Mouse (Mus musculus) myocyte (in vitro differentiated cells): Measurements from ENCODE around the gene Pum2. TPM values are rescaled to one million over a fixed set of nuclear protein-coding genes. Genes with fewer than 3 reads are reported as not detected.

Experiments used
- H3K27me3 ChIP-seq: one replicate; pipeline ENCODE4 v1.6.1; 2011; ENCODE audit not compliant: control insufficient read depth, insufficient read depth, insufficient read length
- H3K36me3 ChIP-seq: one replicate; pipeline ENCODE4 v1.6.1; 2011; ENCODE audit not compliant: control insufficient read depth, insufficient read depth
- H3K4me2 ChIP-seq: one replicate; pipeline ENCODE4 v1.6.1; 2011; ENCODE audit warnings: low read depth, control low read depth
- H3K4me3 ChIP-seq: one replicate; pipeline ENCODE4 v1.5.1; 2011; ENCODE audit warnings: mild to moderate bottlenecking, control low read depth, moderate library complexity
- H3K79me2 ChIP-seq: one replicate; pipeline ENCODE4 v1.6.1; 2011; ENCODE audit not compliant: control insufficient read depth, insufficient read depth
- H3ac ChIP-seq: one replicate; pipeline ENCODE4 v1.6.1; 2011; ENCODE audit not compliant: control insufficient read depth, insufficient read length
- CEBPB ChIP-seq: IDR thresholded peaks from 2 replicates; pipeline ENCODE4 v1.6.1; 2011; ENCODE audit warnings: mild to moderate bottlenecking, moderate library complexity; ENCODE audit not compliant: poor library complexity, insufficient read depth, severe bottlenecking
- E2F4 ChIP-seq: IDR thresholded peaks from one replicate; pipeline ENCODE4 v1.6.1; 2011; ENCODE audit warnings: mild to moderate bottlenecking, control low read depth, moderate library complexity; ENCODE audit not compliant: insufficient read depth
- MAX ChIP-seq: IDR thresholded peaks from one replicate; pipeline ENCODE4 v1.6.1; 2011; ENCODE audit warnings: low read depth, mild to moderate bottlenecking, control low read depth
- MYOD1 ChIP-seq, 3 experiments: IDR thresholded peaks; one replicate each; pipeline ENCODE4 v1.6.1; 2011; ENCODE audit warnings: control low read depth in 2 of 3, low read depth in 2 of 3, mild to moderate bottlenecking in 2 of 3, moderate library complexity in 1 of 3; ENCODE audit not compliant: insufficient read length in 2 of 3, control insufficient read depth in 1 of 3
- MYOG ChIP-seq, 3 experiments: IDR thresholded peaks; one replicate each; pipeline ENCODE4 v1.6.1; 2011; ENCODE audit warnings: control low read depth in 2 of 3, low read depth in 2 of 3, mild to moderate bottlenecking in 2 of 3; ENCODE audit not compliant: insufficient read length in 2 of 3, control insufficient read depth in 1 of 3, insufficient read depth in 1 of 3
- POLR2A ChIP-seq: IDR thresholded peaks from one replicate; pipeline ENCODE4 v1.6.1; 2011; ENCODE audit warnings: low read depth, mild to moderate bottlenecking, control low read depth, moderate library complexity; ENCODE audit not compliant: insufficient read length
- POLR2AphosphoS2 ChIP-seq: IDR thresholded peaks from one replicate; pipeline ENCODE4 v1.6.1; 2011; ENCODE audit warnings: low read depth, control low read depth; ENCODE audit not compliant: insufficient read length
- REST ChIP-seq: IDR thresholded peaks from one replicate; pipeline ENCODE4 v1.6.1; 2011; ENCODE audit warnings: mild to moderate bottlenecking, control low read depth, moderate library complexity; ENCODE audit not compliant: insufficient read depth, insufficient read length
- SRF ChIP-seq: IDR thresholded peaks from one replicate; pipeline ENCODE4 v1.6.1; 2011; ENCODE audit warnings: low read depth; ENCODE audit not compliant: control insufficient read depth, insufficient read length
- TCF12 ChIP-seq: IDR thresholded peaks from one replicate; pipeline ENCODE4 v1.6.1; 2011; ENCODE audit warnings: mild to moderate bottlenecking, control low read depth; ENCODE audit not compliant: poor library complexity, insufficient read depth, severe bottlenecking
- TCF3 ChIP-seq: IDR thresholded peaks from one replicate; pipeline ENCODE4 v1.6.1; 2011; ENCODE audit warnings: low read depth, control low read depth; ENCODE audit not compliant: insufficient read length
- USF1 ChIP-seq: IDR thresholded peaks from one replicate; pipeline ENCODE4 v1.6.1; 2011; ENCODE audit warnings: low read depth, mild to moderate bottlenecking, control low read depth, moderate library complexity
- polyA plus RNA-seq: library from polyadenylated mRNA; unstranded; fragments of >200 nt; fragmentation: generic; extraction: Trizol; gene quantifications from one replicate; pipeline ENCODE4 v1.2.1, GENCODE M21; 2012; ENCODE audit warnings: missing spikeins

Gene Pum2
- polyA plus RNA-seq, 1 experiment, result 17.8 TPM

DNA sequence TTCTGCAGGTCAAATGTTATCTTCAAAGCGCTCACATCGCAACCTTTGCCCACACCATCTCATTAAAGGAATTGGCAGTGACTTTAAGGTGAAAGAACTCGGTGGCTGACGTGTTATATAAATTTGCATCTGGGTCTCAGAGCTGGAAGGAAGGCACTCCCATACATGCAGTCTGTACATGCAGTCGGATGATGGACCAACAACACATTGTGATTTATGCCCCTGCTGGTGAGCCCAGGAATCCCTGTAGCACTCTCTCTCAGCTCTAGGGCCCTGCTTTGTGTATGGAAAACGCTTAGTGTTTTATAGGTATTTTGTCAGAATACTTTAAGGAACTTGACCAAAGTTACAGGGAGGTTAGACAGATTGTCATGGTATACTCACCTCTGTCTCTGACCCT, 86.6 kb downstream of the Pum2 start:
- TF ChIP-seq POLR2AphosphoS2 (no peak), SRF (no peak), MAX (no peak), USF1 (no peak), CEBPB (no peak), TCF12 (no peak), POLR2A (no peak), MYOD1 (IDR thresholded peaks at IDR 0.05; ENCODE audit: control insufficient read depth in 1 of 3, insufficient read length in 2 of 3, low read depth in 2 of 3) (no peak), TCF3 (no peak), REST (no peak), E2F4 (no peak), MYOG (IDR thresholded peaks at IDR 0.05; ENCODE audit: control insufficient read depth in 1 of 3, insufficient read depth in 1 of 3, insufficient read length in 2 of 3, low read depth in 2 of 3) (no peak)
- H3K4me2 ChIP-seq, result no peak overlapping the region
- no peaks in the 10 kb centered on the region for H3K27me3 ChIP-seq
- H3K4me3 ChIP-seq, result no peak overlapping the region
- peaks cover 7% of the 10 kb centered on the region for H3K36me3 ChIP-seq
- no peak overlapping the region for H3ac ChIP-seq
- H3K79me2 ChIP-seq, result no peaks in the 10 kb centered on the region

DNA sequence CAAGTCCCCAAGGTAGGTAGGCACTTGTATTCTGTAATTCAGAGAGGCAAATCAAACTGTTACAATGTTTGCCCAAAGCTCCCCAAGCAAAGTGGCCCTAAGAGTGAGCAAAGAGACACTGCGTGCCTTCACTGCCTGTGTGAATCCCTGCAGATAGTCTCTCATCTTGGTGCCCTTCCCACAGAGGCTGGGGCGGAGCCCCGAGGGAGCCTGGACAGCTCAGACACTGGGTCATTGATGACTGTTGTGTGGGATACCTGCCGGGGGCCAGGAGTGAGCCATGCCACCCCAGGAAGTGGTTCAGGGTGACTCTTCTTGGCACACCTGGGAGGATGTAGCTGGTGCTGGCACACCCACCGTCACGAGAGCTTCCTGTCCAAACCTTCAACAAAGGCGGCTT, 87.1 kb downstream of the Pum2 start:
- no peak overlapping the region for H3K4me2 ChIP-seq
- no peaks in the 10 kb centered on the region for H3K79me2 ChIP-seq
- H3ac ChIP-seq, result no peak overlapping the region
- no peak for TF ChIP-seq TCF12
- no peak for TF ChIP-seq MAX
- TF ChIP-seq MYOG (IDR thresholded peaks at IDR 0.05; ENCODE audit: control insufficient read depth in 1 of 3, insufficient read depth in 1 of 3, insufficient read length in 2 of 3, low read depth in 2 of 3), result no peak
- no peak for TF ChIP-seq SRF
- H3K27me3 ChIP-seq, result no peaks in the 10 kb centered on the region
- H3K36me3 ChIP-seq, result peaks cover 7% of the 10 kb centered on the region
- no peak overlapping the region for H3K4me3 ChIP-seq

DNA sequence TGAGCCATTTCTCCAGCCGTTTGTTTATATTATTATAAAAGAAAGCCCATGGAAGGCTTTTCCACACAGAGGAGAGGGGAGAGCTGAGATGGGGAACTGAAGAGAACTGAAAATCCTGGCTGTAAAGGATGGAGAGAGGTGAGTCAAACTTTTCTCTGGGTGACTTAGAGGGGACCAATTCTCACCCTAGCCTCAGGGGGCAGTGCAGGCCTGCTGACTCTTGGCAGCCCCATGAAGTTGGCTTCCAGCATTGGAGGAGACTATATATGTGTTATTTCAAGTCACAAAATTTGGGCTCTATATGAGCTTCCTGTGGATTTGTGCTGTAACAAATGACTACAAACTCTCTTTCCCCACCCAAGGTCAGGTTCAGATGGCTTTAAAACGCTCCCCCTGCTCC, 88.7 kb downstream of the Pum2 start:
- Histone ChIP-seq H3K27me3 (no peaks in the 10 kb centered on the region), H3K4me3 (no peak overlapping the region), H3K4me2 (no peak overlapping the region), H3ac (no peak overlapping the region), H3K79me2 (no peaks in the 10 kb centered on the region), H3K36me3 (no peaks in the 10 kb centered on the region)
- no peak for TF ChIP-seq USF1
- no peak for TF ChIP-seq MAX
- no peak for TF ChIP-seq POLR2AphosphoS2
- no peak for TF ChIP-seq TCF3
- TF ChIP-seq MYOG (IDR thresholded peaks at IDR 0.05; ENCODE audit: control insufficient read depth in 1 of 3, insufficient read depth in 1 of 3, insufficient read length in 2 of 3, low read depth in 2 of 3), result no peak
- TF ChIP-seq CEBPB, result no peak
- no peak for TF ChIP-seq TCF12
- no peak for TF ChIP-seq REST
- TF ChIP-seq SRF, result no peak

DNA sequence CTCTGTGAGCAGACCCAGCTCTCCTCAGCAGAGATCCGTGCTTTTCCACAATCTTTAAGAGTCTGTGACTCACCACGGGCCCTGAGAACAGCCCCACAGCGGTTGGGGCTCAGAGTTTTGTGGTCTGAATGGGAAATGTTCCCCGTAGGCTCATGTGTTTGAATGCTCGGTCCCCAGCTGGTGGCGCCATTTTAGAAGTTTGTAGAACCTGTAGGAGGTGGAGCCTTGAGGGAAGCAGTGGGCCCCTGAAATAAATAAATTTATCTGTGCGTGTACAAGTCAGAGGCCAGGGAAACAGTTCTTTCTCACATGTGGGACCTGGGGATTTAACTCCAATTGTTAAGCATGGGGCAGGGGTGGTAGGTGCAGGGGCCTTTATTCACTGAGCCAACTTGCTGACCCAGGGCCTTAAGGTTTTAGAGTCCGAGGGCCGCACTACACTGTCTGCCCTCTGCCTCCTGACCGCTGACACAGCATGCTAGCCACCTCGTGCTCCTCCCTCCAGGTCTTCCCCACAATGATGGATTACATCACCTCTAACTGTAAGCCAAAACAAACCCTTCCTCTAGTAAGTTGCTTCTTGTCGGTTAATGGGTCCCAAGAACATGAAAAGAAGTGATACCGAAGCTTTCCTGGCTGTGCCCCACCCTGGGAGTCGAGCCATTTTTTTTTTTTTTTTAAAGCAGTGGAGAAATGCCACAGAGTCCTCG, 90.4 kb downstream of the Pum2 start:
- Histone ChIP-seq H3ac (no peak overlapping the region), H3K27me3 (no peaks in the 10 kb centered on the region), H3K4me2 (no peak overlapping the region), H3K36me3 (no peaks in the 10 kb centered on the region), H3K4me3 (no peak overlapping the region), H3K79me2 (no peaks in the 10 kb centered on the region)
- TF ChIP-seq REST (no peak), MAX (no peak), MYOG (IDR thresholded peaks at IDR 0.05; ENCODE audit: control insufficient read depth in 1 of 3, insufficient read depth in 1 of 3, insufficient read length in 2 of 3, low read depth in 2 of 3) (no peak)

DNA sequence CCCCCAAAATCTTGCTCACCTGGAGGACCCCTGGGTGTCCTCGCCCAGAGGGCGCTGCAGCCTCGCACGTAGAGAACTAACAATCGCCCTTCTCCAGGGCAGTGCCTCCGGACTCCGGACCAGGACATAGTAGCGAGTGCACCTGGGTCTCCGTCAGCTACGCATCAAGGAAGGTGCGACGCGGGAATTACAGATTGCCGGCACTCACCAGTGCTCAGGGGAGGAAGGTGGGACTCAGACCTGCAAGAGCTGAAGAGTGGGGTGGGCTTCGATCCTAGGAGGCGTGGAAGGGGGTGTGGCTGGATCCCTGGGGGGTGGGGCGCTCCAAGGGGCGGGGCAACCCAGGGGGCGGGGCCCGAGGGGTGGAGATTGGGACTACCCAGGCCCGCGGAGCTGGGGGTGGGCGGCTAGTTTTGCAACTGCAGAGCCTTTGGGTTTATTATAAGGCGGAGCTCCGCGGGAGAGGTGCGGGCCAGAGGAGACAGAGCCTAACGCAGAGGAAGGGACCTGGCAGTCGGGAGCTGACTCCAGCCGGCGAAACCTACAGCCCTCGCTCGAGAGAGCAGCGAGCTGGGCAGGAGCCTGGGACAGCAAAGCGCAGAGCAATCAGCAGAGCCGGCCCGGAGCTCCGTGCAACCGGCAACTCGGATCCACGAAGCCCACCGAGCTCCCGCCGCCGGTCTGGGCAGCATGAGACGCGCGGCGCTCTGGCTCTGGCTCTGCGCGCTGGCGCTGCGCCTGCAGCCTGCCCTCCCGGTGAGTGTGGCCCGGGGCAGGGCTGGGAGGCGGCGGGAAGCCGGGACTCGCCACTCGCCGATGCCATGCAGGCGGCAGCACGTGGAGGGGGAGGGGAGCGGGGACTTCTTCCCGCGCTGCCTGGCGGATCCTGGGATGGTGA, 97.3 kb downstream of the Pum2 start, which contains the start of gene Sdc1:
Sdc1 (plus strand) TSS at position 378 of the 898 bp plus-strand sequence.
- Histone ChIP-seq H3K4me3 (peak within 1 kb of the TSS; percentile 95), H3K36me3 (no peaks in the 10 kb centered on the region), H3ac (peak within 1 kb of the TSS; percentile 83), H3K27me3 (no peaks in the 10 kb centered on the region), H3K4me2 (peak within 1 kb of the TSS; percentile 95), H3K79me2 (peaks cover 40% of the 10 kb centered on the region)
- TF ChIP-seq MYOD1 (IDR thresholded peaks at IDR 0.05; ENCODE audit: control insufficient read depth in 1 of 3, insufficient read length in 2 of 3, low read depth in 2 of 3) (no peak), MYOG (IDR thresholded peaks at IDR 0.05; ENCODE audit: control insufficient read depth in 1 of 3, insufficient read depth in 1 of 3, insufficient read length in 2 of 3, low read depth in 2 of 3) (peak in 1 of 3 experiments; percentile 25), SRF (no peak), TCF12 (no peak), USF1 (no peak), POLR2A (peak; percentile 64), E2F4 (peak; percentile 34), TCF3 (no peak), POLR2AphosphoS2 (peak; percentile 64), CEBPB (0 out of 2 replicates have a peak, but pooled peaks have one; percentile 5), MAX (peak; percentile 3)
